Mouse (Mus musculus) ES-E14 (cell line): Measurements from ENCODE around the gene Hmgcl. TPM values are rescaled to one million over a fixed set of nuclear protein-coding genes. Genes with fewer than 3 reads are reported as not detected.

ENCODE experiments used
- DNase-seq: peaks from one replicate; pipeline ENCODE4 v3.0.0-alpha.2; 2013; ENCODE audit warnings: low read depth, low spot score
- H3K27ac ChIP-seq: 2 replicates; pipeline ENCODE4 v1.5.1; 2012; ENCODE audit warnings: low read depth, mild to moderate bottlenecking, low read length, moderate library complexity, mixed read lengths; ENCODE audit not compliant: poor library complexity, insufficient read depth, severe bottlenecking
- H3K36me3 ChIP-seq: 2 replicates; pipeline ENCODE4 v1.6.1; 2012; ENCODE audit warnings: mild to moderate bottlenecking, low read length, moderate library complexity, mixed read lengths; ENCODE audit not compliant: control insufficient read depth, poor library complexity, insufficient read depth, severe bottlenecking
- H3K4me1 ChIP-seq, 2 experiments: fragments of 150-350 bp in 1 of 2; sonication (generic) in 1 of 2; 2 replicates each; pipeline ENCODE4 v1.6.1; 2012; ENCODE audit warnings: low read length in 2 of 2, mild to moderate bottlenecking in 1 of 2, mixed read lengths in 1 of 2; ENCODE audit not compliant: control insufficient read depth in 2 of 2, insufficient read depth in 2 of 2, poor library complexity in 1 of 2
- H3K4me3 ChIP-seq, 2 experiments: fragments of 150-350 bp in 1 of 2; sonication (generic) in 1 of 2; 2 replicates each; pipeline ENCODE4 v1.5.1; 2012; ENCODE audit warnings: low read length in 2 of 2, low read depth in 1 of 2, mild to moderate bottlenecking in 1 of 2, mixed read lengths in 1 of 2; ENCODE audit not compliant: insufficient read depth in 1 of 2, poor library complexity in 1 of 2, severe bottlenecking in 1 of 2
- H3K9ac ChIP-seq: 2 replicates; pipeline ENCODE4 v1.6.1; 2012; ENCODE audit warnings: low read depth, mild to moderate bottlenecking, low read length, mixed read lengths; ENCODE audit not compliant: poor library complexity, insufficient read depth, severe bottlenecking
- H3K9me3 ChIP-seq: fragments of 150-350 bp; sonication (generic); 2 replicates; pipeline ENCODE4 v1.6.1; 2012; ENCODE audit warnings: low read depth, mild to moderate bottlenecking, low read length; ENCODE audit not compliant: control insufficient read depth, insufficient read depth
- CHD2 ChIP-seq: IDR thresholded peaks from 2 replicates; pipeline ENCODE4 v1.6.1; 2014; ENCODE audit warnings: mild to moderate bottlenecking, low read depth, low read length, inconsistent platforms
- HCFC1 ChIP-seq: IDR thresholded peaks from 2 replicates; pipeline ENCODE4 v1.6.1; 2012; ENCODE audit warnings: low read length, inconsistent platforms, borderline replicate concordance; ENCODE audit not compliant: insufficient read depth
- MAFK ChIP-seq: IDR thresholded peaks from 2 replicates; pipeline ENCODE4 v1.6.1; 2014; ENCODE audit warnings: mild to moderate bottlenecking, low read depth, low read length, inconsistent platforms; ENCODE audit not compliant: insufficient read depth
- ZC3H11A ChIP-seq: IDR thresholded peaks from 2 replicates; pipeline ENCODE4 v1.6.1; 2012; ENCODE audit warnings: low read depth, mild to moderate bottlenecking, inconsistent platforms, low read length, borderline replicate concordance
- ZNF384 ChIP-seq: IDR thresholded peaks from 2 replicates; pipeline ENCODE4 v1.6.1; 2012; ENCODE audit warnings: low read depth, low read length, inconsistent platforms
- in situ Hi-C, 2 experiments: fragments of 600-800 bp; cut with MboI; formaldehyde crosslinking; loops; one replicate each; pipeline ENCODE4 v1.15.1; 2025; ENCODE audit warnings: low sequenced_read_pairs in 2 of 2, inconsistent platforms in 1 of 2; ENCODE audit not compliant: unreplicated experiment in 2 of 2
- total RNA-seq: library from RNA; depleted of rRNA; stranded (reverse); fragments of 300-350 nt; gene quantifications from 2 replicates; pipeline ENCODE4 v1.2.3, GENCODE M21; 2012; rRNA removed

The Hmgcl gene
- total RNA-seq, result 15.6 and 17.4 TPM in 2 replicates

GRCm38 (mm10) chr4:135946278-135946658, at the start of gene Hmgcl:
Gene Hmgcl, plus strand, starts transcription at chr4:135946448.
- H3K36me3 ChIP-seq, result no peaks in the 10 kb centered on the region
- peak within 1 kb of the TSS; percentile 83 to 91 for H3K4me3 ChIP-seq
- in situ Hi-C loops, result no loop called here
- TF ChIP-seq HCFC1 (peak; percentile 17; the same call in 1 of the 2 replicates), CHD2 (no peak), MAFK (no peak), ZNF384 (no peak), ZC3H11A (no peak)
- DNase-seq, result peak; percentile 94
- no peak within 1 kb of the TSS for H3K27ac ChIP-seq
- H3K4me1 ChIP-seq, result peaks cover 0 to 2% of the 10 kb centered on the region in 2 experiments; a peak in 1 of 4 replicates
- no peaks in the 10 kb centered on the region for H3K9me3 ChIP-seq
- peak within 1 kb of the TSS; percentile 76 for H3K9ac ChIP-seq

GRCm38 (mm10) chr4:135898380-135899049, 47.7 kb upstream of the Hmgcl start:
- Histone ChIP-seq H3K9ac (no peak overlapping the region), H3K4me3 (no peak overlapping the region), H3K4me1 (peaks cover 0 to 13% of the 10 kb centered on the region in 2 experiments; a peak in 1 of 4 replicates), H3K36me3 (no peaks in the 10 kb centered on the region), H3K9me3 (no peaks in the 10 kb centered on the region), H3K27ac (no peak overlapping the region)
- in situ Hi-C loops, result no loop called here
- no peak for DNase-seq
- TF ChIP-seq CHD2, result no peak
- TF ChIP-seq ZC3H11A, result no peak
- no peak for TF ChIP-seq HCFC1
- no peak for TF ChIP-seq MAFK
- no peak for TF ChIP-seq ZNF384

- Histone ChIP-seq H3K9ac (no peak overlapping the region), H3K4me3 (no peak overlapping the region), H3K4me1 (peaks cover 0 to 13% of the 10 kb centered on the region in 2 experiments; a peak in 1 of 4 replicates), H3K36me3 (no peaks in the 10 kb centered on the region), H3K9me3 (no peaks in the 10 kb centered on the region), H3K27ac (no peak overlapping the region)
- in situ Hi-C loops, result no loop called here
- TF ChIP-seq ZNF384 (no peak), CHD2 (no peak), ZC3H11A (no peak), MAFK (no peak)
- DNase-seq, result no peak
These were observed 47.2 kb upstream of the Hmgcl start for GRCm38 (mm10) chr4:135899050-135899448.

- no peak overlapping the region for H3K9ac ChIP-seq
- H3K4me3 ChIP-seq, result no peak overlapping the region
- in situ Hi-C loops, result no loop called here
- peaks cover 0 to 11% of the 10 kb centered on the region in 2 experiments; a peak in 1 of 4 replicates for H3K4me1 ChIP-seq
- DNase-seq, result no peak
- H3K9me3 ChIP-seq, result no peaks in the 10 kb centered on the region
- TF ChIP-seq HCFC1, result no peak
- no peak for TF ChIP-seq CHD2
- TF ChIP-seq MAFK, result no peak
- no peak for TF ChIP-seq ZC3H11A
- TF ChIP-seq ZNF384, result no peak
- H3K36me3 ChIP-seq, result no peaks in the 10 kb centered on the region
- H3K27ac ChIP-seq, result no peak overlapping the region
These were observed 46.2 kb upstream of the Hmgcl start for GRCm38 (mm10) chr4:135900008-135900407.
